Mouse (Mus musculus): ENCODE data around the gene Cpne4. TPM values are rescaled to one million over a fixed set of nuclear protein-coding genes. Genes with fewer than 3 reads are reported as not detected.
A peak's percentile ranks its signal among the peaks of the same experiment; 100 is the strongest.

Gene Cpne4
- polyA plus RNA-seq, 1 experiment from 2014 or later = 0.73 TPM

DNA sequence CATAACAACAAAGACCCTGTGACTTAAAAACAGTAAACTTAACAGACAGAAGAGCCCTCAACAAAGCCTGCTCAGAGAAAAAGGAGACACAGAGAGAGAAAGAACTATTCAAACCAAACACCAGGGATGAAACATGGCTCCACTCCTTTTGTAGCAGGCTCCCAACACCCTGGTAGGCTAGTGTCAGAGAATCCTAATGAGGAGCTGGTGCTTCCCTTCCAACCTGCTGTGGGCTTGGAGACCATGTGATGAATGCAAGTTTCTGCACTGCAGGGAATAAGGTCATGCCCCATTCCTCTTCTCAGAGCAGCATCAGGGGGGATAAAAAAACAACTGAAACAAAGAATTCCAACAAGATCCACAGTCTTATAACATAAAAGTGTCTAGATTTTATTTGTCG is 290.8 kb downstream of the Cpne4 start:
- no peaks in the 10 kb centered on the region for H3K27me3 ChIP-seq (replicated peaks)
- no peak overlapping the region for H3K4me2 ChIP-seq (replicated peaks)
- whole genome bisulfite sequencing = 81% methylated on average over 1 of the region's 1 CpGs
- no peak overlapping the region for H3K9ac ChIP-seq
- no peak for ATAC-seq
- H3K9me3 ChIP-seq = no peaks in the 10 kb centered on the region
- no peak overlapping the region for H3K4me3 ChIP-seq (replicated peaks)
- no peak overlapping the region for H3K27ac ChIP-seq
- no peaks in the 10 kb centered on the region for H3K4me1 ChIP-seq (replicated peaks)
- no peaks in the 10 kb centered on the region for H3K36me3 ChIP-seq

DNA sequence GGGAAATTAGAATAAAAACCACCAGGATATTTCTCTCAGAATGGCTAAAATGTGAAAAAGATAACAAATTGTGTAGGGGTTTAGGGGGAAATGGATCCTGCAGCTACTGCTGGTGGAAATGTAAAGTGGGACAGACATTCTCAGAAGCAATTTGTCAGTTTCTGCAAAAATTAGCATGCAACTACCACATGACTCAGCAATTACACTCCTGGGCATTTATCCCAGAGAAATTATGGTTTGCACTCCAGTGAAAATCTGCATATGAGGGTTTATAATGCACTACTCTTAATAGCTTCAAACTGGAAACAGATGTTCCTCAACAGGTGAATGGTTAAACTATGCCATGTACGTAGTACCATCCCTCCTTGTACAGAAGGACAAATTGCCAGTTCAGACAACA is 294.2 kb downstream of the Cpne4 start:
- Histone ChIP-seq H3K9ac (no peak overlapping the region), H3K36me3 (no peaks in the 10 kb centered on the region), H3K4me2 (replicated peaks) (no peak overlapping the region), H3K4me3 (replicated peaks) (no peak overlapping the region), H3K4me1 (replicated peaks) (no peaks in the 10 kb centered on the region), H3K9me3 (no peaks in the 10 kb centered on the region), H3K27ac (no peak overlapping the region), H3K27me3 (replicated peaks) (no peaks in the 10 kb centered on the region)
- no peak for ATAC-seq
- WGBS = 83% methylated on average over 1 of the region's 1 CpGs

DNA sequence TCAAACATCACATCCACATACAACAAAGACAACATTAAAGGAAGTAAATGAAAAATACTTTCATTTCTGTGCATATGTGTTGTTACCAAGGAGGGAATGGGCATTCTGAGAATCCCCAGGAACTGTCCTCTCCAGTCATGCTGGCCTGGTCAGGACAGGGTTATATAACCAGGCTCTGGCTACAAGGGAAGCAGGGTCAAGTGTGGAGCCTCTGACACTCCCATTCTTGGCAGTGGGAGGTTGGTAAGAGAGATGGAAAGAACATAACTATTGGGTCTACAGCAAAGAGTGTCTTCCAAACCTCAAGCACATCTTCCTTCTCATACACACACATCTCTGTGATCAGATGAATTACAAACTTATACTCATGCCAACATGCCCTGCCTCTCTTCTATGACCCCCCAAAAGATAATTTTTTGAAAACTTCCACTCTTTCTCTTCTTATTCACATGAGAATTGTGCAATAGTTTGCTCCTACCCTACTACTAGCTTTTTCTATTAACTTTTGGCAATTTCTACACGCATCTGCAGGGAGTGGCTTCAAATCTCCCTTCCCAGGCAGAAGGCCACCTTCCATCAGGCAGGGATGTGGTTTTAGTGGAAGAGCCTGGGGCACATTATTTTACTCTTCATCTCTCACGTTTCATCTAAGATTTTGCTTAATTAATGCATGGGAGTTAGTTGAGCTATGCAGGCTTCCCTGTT is 298.3 kb downstream of the Cpne4 start:
- Histone ChIP-seq H3K4me2 (replicated peaks) (no peak overlapping the region), H3K9me3 (no peaks in the 10 kb centered on the region), H3K9ac (no peak overlapping the region), H3K27ac (no peak overlapping the region), H3K36me3 (no peaks in the 10 kb centered on the region), H3K4me1 (replicated peaks) (no peaks in the 10 kb centered on the region), H3K27me3 (replicated peaks) (no peaks in the 10 kb centered on the region), H3K4me3 (replicated peaks) (no peak overlapping the region)
- 65% methylated on average over 2 of the region's 2 CpGs for WGBS
- no peak for ATAC-seq

DNA sequence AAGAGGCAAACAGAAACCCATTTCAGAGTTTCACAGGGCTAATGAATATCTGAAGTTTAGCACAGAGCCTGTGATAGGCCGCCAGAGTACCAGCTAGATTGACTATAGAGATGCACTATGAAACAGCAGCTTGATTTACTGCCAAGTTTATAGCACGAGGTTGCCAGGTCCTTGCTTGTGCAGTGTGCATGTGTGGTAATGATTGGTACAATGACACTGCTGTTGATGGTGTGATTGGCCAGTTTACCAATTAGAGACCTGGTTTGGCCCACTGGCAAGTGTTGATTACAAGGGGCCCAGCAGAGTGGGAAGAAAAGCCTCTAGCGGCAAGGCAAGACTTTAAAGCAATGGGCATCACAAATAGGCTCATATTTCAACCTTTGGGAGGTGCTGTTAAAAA is 306.6 kb downstream of the Cpne4 start:
- Histone ChIP-seq H3K4me3 (replicated peaks) (no peak overlapping the region), H3K4me1 (replicated peaks) (no peaks in the 10 kb centered on the region), H3K9ac (no peak overlapping the region), H3K36me3 (no peaks in the 10 kb centered on the region), H3K9me3 (no peaks in the 10 kb centered on the region), H3K4me2 (replicated peaks) (no peak overlapping the region), H3K27ac (no peak overlapping the region), H3K27me3 (replicated peaks) (no peaks in the 10 kb centered on the region)
- 71% methylated on average over 3 of the region's 3 CpGs for WGBS
- no peak for ATAC-seq

DNA sequence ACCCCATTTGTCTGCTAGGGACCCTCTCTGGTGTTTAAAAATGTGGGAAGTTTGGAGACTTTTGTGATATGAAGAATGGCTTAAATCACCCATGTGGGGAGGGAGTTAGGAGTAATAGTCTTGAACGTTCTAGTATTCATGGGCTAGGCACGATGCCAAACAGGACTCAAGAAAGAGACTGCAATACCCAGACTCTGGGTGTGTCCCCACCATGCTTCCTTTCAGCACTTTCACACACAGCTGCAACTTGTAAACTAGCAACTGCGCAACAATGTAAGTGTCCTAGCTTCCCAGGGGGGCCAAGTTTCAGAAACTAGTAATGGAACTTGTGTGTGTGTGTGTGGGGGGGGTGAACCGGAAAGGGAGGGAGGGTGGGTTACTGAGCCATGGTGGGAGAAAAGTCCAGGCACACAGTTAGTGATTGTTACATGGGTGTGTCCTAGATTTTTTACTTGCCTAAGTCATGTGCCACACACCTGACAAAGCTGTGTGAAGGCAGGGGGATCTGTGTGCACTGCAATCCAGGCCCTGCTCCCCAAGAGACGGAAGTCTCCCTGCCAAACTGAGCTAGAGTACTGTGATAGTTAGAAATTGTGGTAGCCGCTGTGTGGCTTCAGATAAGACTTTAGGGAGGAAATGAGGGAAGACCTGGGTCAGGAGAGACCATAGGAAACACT is 307.3 kb downstream of the Cpne4 start:
- H3K9me3 ChIP-seq = no peaks in the 10 kb centered on the region
- no peak overlapping the region for H3K4me2 ChIP-seq (replicated peaks)
- H3K27me3 ChIP-seq (replicated peaks) = no peaks in the 10 kb centered on the region
- 67% methylated on average over 6 of the region's 6 CpGs for WGBS
- no peak overlapping the region for H3K27ac ChIP-seq
- no peaks in the 10 kb centered on the region for H3K4me1 ChIP-seq (replicated peaks)
- ATAC-seq = no peak
- H3K4me3 ChIP-seq (replicated peaks) = no peak overlapping the region
- no peaks in the 10 kb centered on the region for H3K36me3 ChIP-seq
- H3K9ac ChIP-seq = no peak overlapping the region

DNA sequence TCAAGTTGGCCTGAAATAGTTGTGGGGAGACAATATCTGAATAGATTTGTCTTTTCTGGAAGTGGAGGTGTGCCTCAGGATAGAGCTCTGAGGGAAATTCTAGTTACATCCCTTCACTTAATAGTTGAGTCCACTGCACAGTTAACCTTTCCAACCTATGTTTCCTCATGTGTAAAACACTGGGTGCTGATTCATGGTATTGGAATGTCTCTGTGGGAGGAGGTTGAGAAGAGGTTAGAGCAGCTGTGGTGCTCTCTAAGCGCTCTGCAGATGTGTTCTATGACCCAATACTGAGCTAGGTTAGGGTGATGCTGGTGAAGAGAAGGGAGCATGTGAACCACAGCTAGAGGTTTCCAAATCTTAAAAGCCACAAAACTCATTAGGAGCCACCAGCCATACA is 318.7 kb downstream of the Cpne4 start:
- Histone ChIP-seq H3K9me3 (no peaks in the 10 kb centered on the region), H3K27ac (no peak overlapping the region), H3K4me1 (replicated peaks) (no peaks in the 10 kb centered on the region), H3K4me3 (replicated peaks) (no peak overlapping the region), H3K36me3 (no peaks in the 10 kb centered on the region), H3K9ac (no peak overlapping the region), H3K27me3 (replicated peaks) (no peaks in the 10 kb centered on the region), H3K4me2 (replicated peaks) (no peak overlapping the region)
- WGBS = 73% methylated on average over 1 of the region's 1 CpGs
- ATAC-seq = no peak

DNA sequence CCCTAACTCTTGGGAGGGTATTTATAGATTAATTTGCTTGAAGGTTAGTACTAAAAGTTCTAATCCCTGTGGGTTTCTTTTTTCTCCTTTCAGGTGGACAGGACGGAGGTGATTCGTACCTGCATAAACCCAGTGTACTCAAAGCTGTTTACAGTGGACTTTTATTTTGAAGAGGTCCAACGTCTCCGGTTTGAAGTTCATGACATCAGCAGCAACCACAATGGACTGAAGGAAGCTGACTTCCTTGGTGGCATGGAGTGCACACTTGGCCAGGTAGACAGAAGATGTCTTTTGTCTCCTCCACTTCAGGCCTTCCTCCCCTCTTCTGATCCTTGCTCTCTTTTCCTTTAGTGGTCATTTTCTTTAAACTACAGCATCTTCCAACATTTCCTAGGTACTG is 325.5 kb downstream of the Cpne4 start:
- ATAC-seq = no peak
- Histone ChIP-seq H3K4me3 (replicated peaks) (no peak overlapping the region), H3K36me3 (no peaks in the 10 kb centered on the region), H3K4me2 (replicated peaks) (no peak overlapping the region), H3K27ac (no peak overlapping the region), H3K27me3 (replicated peaks) (no peaks in the 10 kb centered on the region), H3K4me1 (replicated peaks) (no peaks in the 10 kb centered on the region), H3K9me3 (no peaks in the 10 kb centered on the region), H3K9ac (no peak overlapping the region)
- 94% methylated on average over 4 of the region's 4 CpGs for WGBS

DNA sequence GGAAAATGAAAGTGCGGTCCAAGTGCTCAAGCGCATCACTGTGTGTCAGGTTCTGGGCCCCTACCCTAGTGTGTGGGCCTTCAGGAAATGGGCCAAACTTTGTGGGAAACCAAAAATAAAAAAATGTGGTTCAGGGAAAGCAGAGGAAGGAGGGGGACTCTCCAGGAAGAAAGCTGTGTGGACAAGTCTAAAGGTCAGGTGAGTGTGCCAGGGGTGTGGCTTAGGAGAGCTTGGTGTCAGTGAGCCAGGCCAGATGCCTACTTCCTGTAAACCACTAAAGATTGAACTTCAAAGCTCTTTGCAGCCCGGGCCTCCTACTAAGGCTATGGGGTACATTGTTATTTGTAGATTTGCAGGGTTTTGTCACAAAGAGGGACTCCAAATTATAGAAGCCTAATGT is 327.1 kb downstream of the Cpne4 start:
- H3K9me3 ChIP-seq = no peaks in the 10 kb centered on the region
- H3K36me3 ChIP-seq = no peaks in the 10 kb centered on the region
- no peak overlapping the region for H3K4me3 ChIP-seq (replicated peaks)
- no peaks in the 10 kb centered on the region for H3K27me3 ChIP-seq (replicated peaks)
- no peak overlapping the region for H3K4me2 ChIP-seq (replicated peaks)
- no peaks in the 10 kb centered on the region for H3K4me1 ChIP-seq (replicated peaks)
- 66% methylated on average over 3 of the region's 3 CpGs for WGBS
- ATAC-seq = peak; percentile 93
- H3K9ac ChIP-seq = no peak overlapping the region
- no peak overlapping the region for H3K27ac ChIP-seq

DNA sequence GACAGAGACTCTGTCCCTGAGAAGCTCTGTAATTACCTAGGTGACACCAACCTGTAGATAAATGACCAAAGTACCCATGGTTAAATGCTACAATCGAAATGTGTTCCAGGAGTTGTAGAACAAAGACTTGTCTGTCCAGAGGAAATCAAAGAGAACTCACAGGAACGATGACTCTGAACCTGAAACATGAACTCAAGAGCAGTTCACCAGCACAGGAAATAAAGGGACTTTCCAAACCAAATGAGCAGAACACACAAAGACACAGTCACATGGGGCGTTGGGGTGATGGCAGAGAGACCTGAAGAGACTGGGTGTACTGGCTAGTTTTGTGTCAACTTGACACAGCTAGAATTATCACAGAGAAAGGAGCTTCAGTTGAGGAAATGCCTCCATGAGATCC is 329.9 kb downstream of the Cpne4 start:
- Histone ChIP-seq H3K9ac (no peak overlapping the region), H3K4me1 (replicated peaks) (no peaks in the 10 kb centered on the region), H3K4me2 (replicated peaks) (no peak overlapping the region), H3K4me3 (replicated peaks) (no peak overlapping the region), H3K9me3 (no peaks in the 10 kb centered on the region), H3K27ac (no peak overlapping the region), H3K27me3 (replicated peaks) (no peaks in the 10 kb centered on the region), H3K36me3 (no peaks in the 10 kb centered on the region)
- WGBS = 71% methylated on average over 3 of the region's 3 CpGs
- ATAC-seq = no peak

DNA sequence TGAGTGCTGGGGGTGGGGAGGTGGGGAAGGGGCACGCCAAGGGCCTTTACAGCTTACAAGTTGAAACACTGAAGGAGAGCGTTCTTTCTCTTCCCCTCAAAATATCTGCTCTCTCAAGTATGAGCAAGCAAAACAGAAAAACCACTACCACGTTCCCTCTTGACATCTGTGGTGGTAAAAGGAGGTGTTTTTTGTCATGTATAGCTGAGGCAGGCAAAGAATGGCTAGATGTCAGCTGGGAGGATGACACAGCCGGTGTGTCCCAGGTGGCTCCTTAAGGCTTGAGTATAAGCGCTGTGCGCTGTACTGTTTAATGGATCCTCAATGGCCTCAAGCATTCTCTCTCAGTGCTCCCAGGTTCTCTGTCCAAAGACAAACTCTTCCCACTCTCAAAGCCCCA is 331.5 kb downstream of the Cpne4 start:
- H3K27ac ChIP-seq = no peak overlapping the region
- no peaks in the 10 kb centered on the region for H3K4me1 ChIP-seq (replicated peaks)
- no peak overlapping the region for H3K4me2 ChIP-seq (replicated peaks)
- no peaks in the 10 kb centered on the region for H3K27me3 ChIP-seq (replicated peaks)
- no peaks in the 10 kb centered on the region for H3K36me3 ChIP-seq
- no peak overlapping the region for H3K9ac ChIP-seq
- no peak overlapping the region for H3K4me3 ChIP-seq (replicated peaks)
- H3K9me3 ChIP-seq = no peaks in the 10 kb centered on the region
- WGBS = 85% methylated on average over 6 of the region's 6 CpGs
- no peak for ATAC-seq

DNA sequence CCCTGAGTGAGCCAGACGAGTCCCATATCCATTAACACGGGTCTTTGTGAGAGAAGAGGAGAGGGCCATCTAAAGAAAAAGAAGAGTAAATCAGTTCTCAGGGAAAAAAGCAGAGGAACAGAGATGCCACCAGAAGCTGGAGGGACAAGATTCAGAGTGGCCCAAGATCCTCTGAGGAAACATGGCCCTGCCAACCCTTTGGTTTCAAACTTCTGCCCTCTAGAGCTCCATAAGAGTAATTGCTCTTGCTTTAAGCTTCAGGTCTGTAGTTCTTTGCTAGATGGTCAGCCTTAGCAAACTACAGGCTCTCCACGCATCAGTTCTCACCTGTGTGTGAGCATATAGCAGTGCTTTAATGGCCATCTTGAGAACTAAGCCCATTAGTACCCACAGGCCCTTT is 343.4 kb downstream of the Cpne4 start:
- Histone ChIP-seq H3K27ac (no peak overlapping the region), H3K9ac (no peak overlapping the region), H3K9me3 (no peaks in the 10 kb centered on the region), H3K4me2 (replicated peaks) (no peak overlapping the region), H3K36me3 (no peaks in the 10 kb centered on the region), H3K4me3 (replicated peaks) (no peak overlapping the region), H3K27me3 (replicated peaks) (no peaks in the 10 kb centered on the region), H3K4me1 (replicated peaks) (no peaks in the 10 kb centered on the region)
- no peak for ATAC-seq
- 83% methylated on average over 3 of the region's 3 CpGs for WGBS

DNA sequence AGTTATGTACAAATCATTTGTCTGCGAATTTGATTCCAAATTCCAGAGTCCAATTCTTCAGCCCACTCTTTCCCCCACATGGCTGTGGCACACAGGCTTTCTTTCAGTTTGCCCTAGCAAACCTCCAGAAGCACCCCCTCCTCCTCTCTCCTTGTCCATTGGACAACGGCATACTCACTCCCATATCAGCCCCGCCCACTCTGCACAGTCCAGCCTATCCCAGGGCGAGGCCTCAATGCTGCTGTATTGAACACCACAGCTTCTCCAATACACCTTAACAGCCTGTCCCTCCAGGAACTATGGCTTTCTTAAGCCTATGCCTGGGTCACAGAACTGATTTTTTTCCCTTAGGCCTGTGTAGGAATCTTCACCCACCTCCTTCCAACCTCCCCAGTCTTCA is 348.3 kb downstream of the Cpne4 start:
- peak; percentile 71 for ATAC-seq
- Histone ChIP-seq H3K36me3 (no peaks in the 10 kb centered on the region), H3K4me1 (replicated peaks) (no peaks in the 10 kb centered on the region), H3K27me3 (replicated peaks) (no peaks in the 10 kb centered on the region), H3K4me2 (replicated peaks) (no peak overlapping the region), H3K4me3 (replicated peaks) (no peak overlapping the region), H3K9me3 (no peaks in the 10 kb centered on the region), H3K27ac (no peak overlapping the region), H3K9ac (no peak overlapping the region)
- 77% methylated on average over 4 of the region's 4 CpGs for WGBS

DNA sequence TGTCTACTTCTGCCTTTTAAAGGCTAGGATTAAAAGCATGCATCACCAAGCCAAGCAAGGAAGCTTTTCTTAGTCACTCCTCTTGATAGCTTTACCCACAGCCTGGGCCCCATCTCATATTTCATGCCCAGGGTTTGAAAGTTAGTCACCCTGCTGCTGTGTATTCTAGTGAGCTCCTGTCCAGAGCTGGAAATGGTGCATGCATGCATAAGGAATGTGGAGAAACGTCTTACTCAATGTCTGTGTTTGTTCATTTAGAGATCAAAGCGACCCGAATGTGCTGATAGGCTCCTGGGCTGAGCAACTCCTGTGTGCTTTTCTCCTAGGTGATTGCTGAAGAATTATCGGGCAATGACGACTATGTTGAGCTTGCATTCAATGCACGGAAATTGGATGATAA is 354.0 kb downstream of the Cpne4 start:
- WGBS = 45% methylated on average over 6 of the region's 6 CpGs

More for the DNA sequence above, 354.0 kb downstream of the Cpne4 start:
- H3K27ac ChIP-seq = no peak overlapping the region
- no peak overlapping the region for H3K4me3 ChIP-seq (replicated peaks)
- H3K4me1 ChIP-seq (replicated peaks) = no peaks in the 10 kb centered on the region
- no peak overlapping the region for H3K4me2 ChIP-seq (replicated peaks)
- no peaks in the 10 kb centered on the region for H3K36me3 ChIP-seq
- H3K9ac ChIP-seq = no peak overlapping the region
- ATAC-seq = peak; percentile 78
- no peaks in the 10 kb centered on the region for H3K27me3 ChIP-seq (replicated peaks)
- H3K9me3 ChIP-seq = no peaks in the 10 kb centered on the region

Measured in intestine, embryonic 15.5 days (tissue).